Mouse (Mus musculus) hematopoietic stem cell, adult 5-6 weeks (primary cell): Measurements from ENCODE around the gene Oxnad1. TPM values are rescaled to one million over a fixed set of nuclear protein-coding genes. Genes with fewer than 3 reads are reported as not detected.

Experiments
- total RNA-seq: library from RNA; stranded (forward); fragments of 172-1452, 232-1000 nt; gene quantifications from 2 replicates; pipeline ENCODE4 v1.2.3, GENCODE M21; 2017

The Oxnad1 gene
- total RNA-seq, 1 experiment from 2014 or later: 39.9 TPM

Other genes with a start within 250 kb of the Oxnad1 start
- not detected in 2 replicates for gene Galnt15, start 56.4 kb upstream of the Oxnad1 start, total RNA-seq
- gene Dph3, start 355 bp downstream of the Oxnad1 start, total RNA-seq: 36.6 and 65.5 TPM in 2 replicates
- gene Msmb, start 56.6 kb downstream of the Oxnad1 start, total RNA-seq: not detected in 2 replicates
- 148 and 203 TPM in 2 replicates for gene Ncoa4, start 74.5 kb downstream of the Oxnad1 start, total RNA-seq
- 98.9 and 133 TPM in 2 replicates for gene Timm23, start 116.5 kb downstream of the Oxnad1 start, total RNA-seq
- 119 and 125 TPM in 2 replicates for gene Parg, start 116.6 kb downstream of the Oxnad1 start, total RNA-seq
- gene Ogdhl, start 236.6 kb downstream of the Oxnad1 start, total RNA-seq: 0.13 TPM in 1 of 2 replicates, not detected in the other